Mouse (Mus musculus): ENCODE measurements around the gene Defb9.
"Not testable (repeated sequence)": the region's sequence is repeated elsewhere in the genome, so short reads cannot be mapped to it uniquely, and the experiment has no call there.

The Defb9 gene

DNA sequence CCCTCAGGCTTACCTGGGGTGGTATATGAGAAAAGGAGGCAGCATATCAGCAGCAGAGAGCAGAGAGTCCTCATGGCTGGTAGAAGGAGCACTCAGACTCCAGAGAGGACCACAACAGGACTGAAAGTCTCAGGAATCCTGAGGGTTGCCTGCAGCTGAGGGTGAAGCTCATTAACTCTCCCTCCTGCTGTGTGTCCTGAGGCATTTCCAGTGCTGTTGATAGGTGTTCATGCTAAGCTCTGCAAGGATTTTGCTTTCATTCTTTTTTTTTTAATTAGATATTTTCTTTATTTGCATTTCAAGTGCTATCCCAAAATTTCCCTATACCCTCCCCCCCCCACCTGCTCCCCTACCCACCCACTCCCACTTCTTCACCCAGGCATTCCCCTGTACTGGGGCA lies at the start of gene Defb9:
Defb9 (minus strand) TSS at position 101 of the 400 bp plus-strand sequence.
- in situ Hi-C loops (cut with MboI; ENCODE audit: low sequenced_read_pairs) = not testable (repeated sequence)

GRCm38 (mm10) chr8:21932610-21933009 lies 47.4 kb upstream of the Defb9 start, which contains the start of gene Defb15:
TSS of gene Defb15 (minus strand) at chr8:21932710.
- in situ Hi-C loops (cut with MboI; ENCODE audit: low sequenced_read_pairs) = no loop called here

DNA sequence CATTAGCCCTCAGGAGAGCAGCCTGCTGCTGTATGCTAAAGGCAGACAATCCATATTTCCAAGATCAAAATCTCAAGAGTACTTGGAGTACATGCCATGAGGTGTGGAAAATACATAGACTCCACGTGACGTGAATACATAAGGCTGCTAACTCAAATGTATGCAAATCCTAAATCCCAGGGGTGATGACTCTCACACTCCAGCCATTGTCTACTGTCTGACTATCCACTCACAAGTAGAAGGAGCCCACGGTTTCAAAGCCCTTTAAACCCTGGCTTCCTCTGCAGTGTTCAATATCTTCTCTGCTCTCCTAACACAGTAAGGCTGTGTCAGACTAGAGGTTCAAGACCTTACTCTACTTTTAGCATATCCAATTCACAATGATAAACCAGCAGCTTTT lies 45.5 kb upstream of the Defb9 start:
- in situ Hi-C loops (cut with MboI; ENCODE audit: low sequenced_read_pairs) = not testable (repeated sequence)

DNA sequence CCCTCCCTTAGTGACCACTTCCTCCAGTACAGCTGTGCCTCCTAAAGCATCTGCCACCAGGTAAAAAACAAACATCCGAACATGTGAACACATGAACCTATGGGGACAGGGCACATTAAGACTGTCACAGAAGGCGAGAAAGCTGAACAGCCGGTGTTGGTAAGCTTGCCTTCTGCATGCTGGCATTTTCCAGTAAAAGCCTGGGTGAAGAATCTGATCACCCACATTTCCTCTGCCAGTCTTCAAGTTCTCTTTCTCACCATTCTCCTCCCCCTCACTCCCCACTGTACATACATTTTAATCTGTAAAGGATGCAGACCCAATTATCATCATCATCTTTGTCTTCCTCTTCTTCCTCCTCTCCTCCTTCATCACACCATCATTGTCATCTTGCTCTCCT lies 30.4 kb upstream of the Defb9 start:
- in situ Hi-C loops (cut with MboI; ENCODE audit: low sequenced_read_pairs) = no loop called here

DNA sequence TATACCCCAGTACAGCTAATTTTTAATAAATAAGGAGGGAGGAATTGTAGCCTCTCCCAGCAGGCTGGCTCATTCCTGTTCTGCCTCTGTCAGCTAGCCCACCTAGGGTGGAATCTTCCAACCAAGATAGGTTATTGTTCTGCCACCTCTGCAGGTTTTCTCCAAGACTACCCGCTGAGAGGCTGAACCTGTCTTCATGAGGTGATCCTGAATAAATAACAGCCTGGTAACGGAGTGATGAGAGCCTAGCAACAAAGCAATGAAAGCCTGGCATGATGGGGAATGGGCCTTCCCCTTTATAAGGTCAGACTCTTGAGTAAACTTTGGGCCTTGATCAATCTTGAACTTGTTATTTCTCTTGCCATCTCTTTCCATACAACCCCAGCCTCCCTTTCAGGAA lies 27.3 kb upstream of the Defb9 start:
- in situ Hi-C loops (cut with MboI; ENCODE audit: low sequenced_read_pairs) = no loop called here

GRCm38 (mm10) chr8:21911931-21912330 lies 26.7 kb upstream of the Defb9 start:
- in situ Hi-C loops (cut with MboI; ENCODE audit: low sequenced_read_pairs) = no loop called here

GRCm38 (mm10) chr8:21906290-21906689 lies 21.1 kb upstream of the Defb9 start, which contains the start of gene Defb11:
TSS of gene Defb11 (minus strand) at chr8:21906412.
- in situ Hi-C loops (cut with MboI; ENCODE audit: low sequenced_read_pairs) = not testable (repeated sequence)

GRCm38 (mm10) chr8:21858586-21858985 lies 26.6 kb downstream of the Defb9 start, which contains the start of gene Defb10:
TSS of gene Defb10 (plus strand) at chr8:21858901.
- in situ Hi-C loops (cut with MboI; ENCODE audit: low sequenced_read_pairs) = not testable (repeated sequence)

Measured in CH12F3 (cell line).